Mouse (Mus musculus) adrenal gland, postnatal 36 days (tissue): ENCODE results near the gene Mcat. TPM values are rescaled to one million over a fixed set of nuclear protein-coding genes. Genes with fewer than 3 reads are reported as not detected.

Experiments used
- DNase-seq, 2 experiments: peaks; one replicate each; pipeline ENCODE4 v3.0.0; 2021; ENCODE audit warnings: mixed read lengths in 1 of 2
- total RNA-seq, 2 experiments: library from RNA; stranded (reverse); gene quantifications; 2 replicates each; pipeline ENCODE4 v1.2.3; 2021

The Mcat gene
- total RNA-seq, 2 experiments from 2014 or later, result 35.2 to 39.4 TPM

GRCm38 (mm10) chr15:83539905-83540304, 23.7 kb downstream of the Mcat start:
- peak; percentile 67 to 76 for DNase-seq

GRCm38 (mm10) chr15:83538855-83539254, 24.7 kb downstream of the Mcat start:
- DNase-seq, result no peak

- DNase-seq, result no peak
Observed at GRCm38 (mm10) chr15:83535890-83536231, 27.7 kb downstream of the Mcat start.

GRCm38 (mm10) chr15:83534960-83535889, 28.4 kb downstream of the Mcat start:
- DNase-seq, result peak; percentile 40 to 64

GRCm38 (mm10) chr15:83532606-83533005, 31.0 kb downstream of the Mcat start:
- DNase-seq, result no peak

GRCm38 (mm10) chr15:83531961-83532469, 31.6 kb downstream of the Mcat start:
- DNase-seq, result no peak

- DNase-seq, result no peak
Observed at GRCm38 (mm10) chr15:83530688-83531087, 32.9 kb downstream of the Mcat start.

- DNase-seq, result peak; percentile 39 to 53
Observed at GRCm38 (mm10) chr15:83530233-83530632, 33.4 kb downstream of the Mcat start.

- peak; percentile 32 to 72 for DNase-seq
Observed at GRCm38 (mm10) chr15:83529765-83530164, 33.8 kb downstream of the Mcat start.

- DNase-seq, result no peak
Observed at GRCm38 (mm10) chr15:83528892-83529291, 34.7 kb downstream of the Mcat start.

- no peak for DNase-seq
Observed at GRCm38 (mm10) chr15:83527747-83528146, 35.8 kb downstream of the Mcat start.

GRCm38 (mm10) chr15:83527092-83527437, 36.5 kb downstream of the Mcat start:
- no peak for DNase-seq

GRCm38 (mm10) chr15:83526424-83527091, 37.0 kb downstream of the Mcat start, which contains the start of gene Bik:
TSS of gene Bik (plus strand) at chr15:83526862.
- peak; percentile 73 to 81 for DNase-seq

GRCm38 (mm10) chr15:83524333-83524729, 39.3 kb downstream of the Mcat start:
- DNase-seq, result no peak

GRCm38 (mm10) chr15:83523638-83524332, 39.8 kb downstream of the Mcat start:
- DNase-seq, result no peak

- peak; percentile 58 to 65 for DNase-seq
Observed at GRCm38 (mm10) chr15:83523196-83523595, 40.4 kb downstream of the Mcat start.

GRCm38 (mm10) chr15:83520861-83521382, 42.7 kb downstream of the Mcat start:
- DNase-seq, result no peak

GRCm38 (mm10) chr15:83518215-83519048, 45.2 kb downstream of the Mcat start:
- peak; percentile 60 to 80 for DNase-seq

- DNase-seq, result no peak
Observed at GRCm38 (mm10) chr15:83515018-83515417, 48.6 kb downstream of the Mcat start.

- no peak for DNase-seq
Observed at GRCm38 (mm10) chr15:83512489-83513281, 50.9 kb downstream of the Mcat start.
